Mouse (Mus musculus) urinary bladder, adult 18-20 months (tissue): ENCODE measurements around the gene Ttc39b.
"Not testable (repeated sequence)": the region's sequence is repeated elsewhere in the genome, so short reads cannot be mapped to it uniquely, and the experiment has no call there.

Source experiments
- DNase-seq, 2 experiments: peaks; one replicate each; pipeline ENCODE4 v3.0.0; 2022; ENCODE audit warnings: low spot score in 2 of 2, mixed read lengths in 2 of 2

Ttc39b gene

DNA sequence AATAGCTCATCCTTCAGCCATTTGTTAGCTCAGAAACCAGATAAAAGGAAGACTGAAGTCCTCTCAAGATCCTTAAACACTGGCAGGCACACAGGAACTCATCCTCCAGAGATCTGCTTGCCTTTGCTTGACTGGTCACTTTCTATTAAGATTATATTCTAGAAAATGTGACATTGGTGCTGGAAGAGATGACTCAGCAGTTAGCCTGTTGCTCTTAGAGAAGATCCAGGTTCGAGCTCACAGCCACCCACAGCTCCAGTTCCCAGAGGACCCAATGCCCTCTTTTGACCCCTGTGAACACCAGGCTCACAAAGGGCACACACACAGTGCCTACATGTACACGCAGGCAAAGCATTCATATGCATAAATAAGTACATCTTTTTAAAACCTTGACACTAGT is 49.8 kb downstream of the Ttc39b start:
- no peak for DNase-seq

DNA sequence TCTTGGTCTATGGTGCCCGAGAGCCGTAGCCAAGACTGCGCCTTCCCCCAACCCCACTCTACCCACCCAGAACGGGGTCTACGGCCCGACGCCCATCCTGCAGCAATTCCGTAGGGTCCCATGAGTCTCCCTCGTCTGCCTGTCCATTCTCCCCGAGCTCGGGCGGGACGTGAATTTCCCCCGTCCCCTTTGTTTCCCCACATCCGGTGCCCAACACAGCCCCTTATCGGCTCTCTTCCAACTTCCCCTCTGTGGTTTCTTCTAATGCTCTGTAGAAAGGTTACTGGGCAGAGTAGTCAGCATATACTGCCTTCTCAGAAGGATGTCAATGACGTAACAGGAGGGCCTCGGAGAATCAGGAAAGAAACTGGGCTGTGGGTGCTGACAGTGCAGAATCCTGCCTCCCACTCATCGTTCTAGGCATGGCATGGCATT is 50.4 kb downstream of the Ttc39b start:
- no peak for DNase-seq

DNA sequence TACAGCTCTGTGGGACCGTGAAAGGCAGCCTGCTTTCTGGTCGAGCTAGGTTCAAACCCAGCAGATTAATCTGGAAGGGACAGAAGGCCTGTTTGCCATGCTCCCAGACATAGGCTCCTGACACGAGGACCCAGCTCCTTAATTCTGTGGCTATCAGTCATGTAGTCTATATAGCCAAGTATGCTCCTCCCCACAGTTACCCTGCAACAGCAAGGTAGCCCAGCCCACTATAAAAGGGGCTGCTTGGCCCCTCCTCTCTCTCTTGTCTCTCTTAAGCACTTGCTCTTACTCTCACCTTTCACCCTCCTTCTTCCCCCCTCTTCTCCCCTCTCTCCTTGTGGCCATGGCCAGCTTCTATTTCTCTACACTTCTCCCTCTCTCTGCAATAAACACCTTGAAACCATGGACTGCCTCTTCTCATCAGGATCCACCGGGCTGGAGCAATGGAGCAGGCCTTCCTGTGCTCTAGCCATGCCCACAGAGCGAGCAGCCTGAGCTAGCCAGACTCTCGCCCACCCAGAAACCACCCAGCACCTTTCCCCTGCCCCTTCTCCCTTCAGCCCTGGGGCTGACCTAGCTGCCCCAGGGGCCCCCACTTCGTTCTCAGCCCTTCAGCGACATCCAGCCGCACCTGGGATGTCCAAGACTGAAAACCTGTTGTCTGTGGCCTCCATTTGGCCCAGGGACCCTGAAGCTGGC is 51.0 kb downstream of the Ttc39b start:
- DNase-seq = no peak

DNA sequence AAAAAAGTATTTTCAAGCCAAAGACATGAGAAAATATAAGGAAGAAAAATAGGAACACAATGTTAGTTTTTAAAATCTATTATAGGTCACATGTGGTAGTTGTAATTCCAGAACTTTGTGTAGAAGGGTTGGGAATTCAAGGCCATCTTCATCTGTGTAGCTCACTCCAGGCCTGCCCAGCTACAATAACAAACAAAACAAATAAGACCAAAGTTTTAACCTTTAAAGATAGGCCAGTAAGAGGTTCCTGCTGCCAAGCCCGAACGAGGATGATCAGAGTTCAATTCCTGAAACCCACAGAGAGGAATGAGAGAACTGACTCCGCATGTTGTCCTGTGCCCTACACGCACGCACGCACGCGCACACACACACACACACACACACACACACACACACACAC is 53.6 kb downstream of the Ttc39b start:
- DNase-seq = no peak

DNA sequence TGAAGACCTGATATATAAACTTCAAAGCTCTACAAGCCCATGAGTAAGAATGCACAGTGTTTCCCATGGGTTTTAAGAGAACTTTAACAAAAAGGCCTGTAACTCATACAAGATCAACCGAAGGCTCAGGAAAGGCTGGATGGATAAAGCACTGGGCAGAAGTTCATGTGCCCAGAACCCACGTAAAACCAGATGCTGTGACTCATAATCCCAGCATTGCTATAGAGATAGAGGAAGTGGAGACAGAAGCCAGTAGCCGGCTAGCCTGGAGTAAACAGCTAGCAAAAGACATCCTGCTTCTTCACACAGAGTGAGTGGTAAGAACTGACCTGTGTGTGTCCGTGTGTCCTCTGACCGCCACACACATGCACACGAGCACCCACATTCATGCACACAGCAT is 54.4 kb downstream of the Ttc39b start:
- no peak for DNase-seq

DNA sequence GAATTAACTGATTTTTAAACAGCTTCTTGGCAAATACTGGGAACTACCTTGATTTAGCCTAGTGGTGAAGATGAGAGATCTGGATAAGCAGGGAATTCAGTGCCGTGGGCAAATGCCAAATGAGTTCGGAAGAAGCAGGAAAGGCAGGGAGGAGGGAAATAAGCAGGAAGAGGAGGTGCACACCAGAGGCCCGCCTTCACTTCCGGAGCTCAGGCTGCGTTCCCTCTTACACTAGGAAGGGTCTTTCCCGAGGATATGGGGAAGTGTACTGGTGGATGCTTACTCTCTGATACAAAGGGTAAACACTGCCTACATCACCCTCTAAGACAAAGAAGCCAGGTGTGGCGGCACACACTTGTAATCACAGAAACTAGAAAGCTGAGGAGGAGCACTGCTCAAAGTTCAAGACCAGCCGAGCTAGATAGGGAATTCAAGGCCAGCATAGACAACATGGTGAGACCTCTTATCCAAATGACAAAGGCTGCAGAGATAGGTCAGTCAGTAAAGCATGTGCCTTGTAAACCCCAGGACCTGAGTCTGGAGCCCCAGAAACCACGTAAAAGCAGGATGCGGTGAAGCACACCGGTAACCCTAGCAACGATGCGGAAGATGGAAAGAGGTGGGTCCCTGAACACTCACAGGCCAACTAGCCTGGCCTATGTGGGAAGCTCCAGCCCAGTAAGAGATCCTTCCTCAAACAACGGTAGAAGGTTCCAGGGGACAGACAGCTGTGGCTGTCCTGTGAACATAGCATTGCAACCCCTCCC is 57.9 kb downstream of the Ttc39b start:
- DNase-seq = no peak

DNA sequence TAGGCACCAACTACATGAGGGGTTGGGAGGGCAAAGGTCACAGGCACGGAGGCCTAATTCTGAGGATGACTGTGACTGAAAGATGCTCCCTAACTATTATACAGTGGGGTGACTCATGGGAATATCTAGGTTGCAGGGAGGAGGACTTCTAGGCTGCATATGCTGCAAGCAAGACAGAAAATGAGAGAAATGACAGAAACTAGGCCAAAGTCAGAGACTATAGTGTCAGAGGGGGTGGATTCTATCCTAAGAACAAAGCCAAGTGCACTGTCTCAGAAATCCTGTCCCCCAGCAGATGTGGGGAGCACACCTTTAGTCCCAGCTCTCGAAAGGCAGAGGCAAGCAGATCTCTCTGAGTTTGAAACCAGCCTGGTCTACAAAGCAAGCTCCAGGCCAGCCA is 59.2 kb downstream of the Ttc39b start:
- no peak for DNase-seq

DNA sequence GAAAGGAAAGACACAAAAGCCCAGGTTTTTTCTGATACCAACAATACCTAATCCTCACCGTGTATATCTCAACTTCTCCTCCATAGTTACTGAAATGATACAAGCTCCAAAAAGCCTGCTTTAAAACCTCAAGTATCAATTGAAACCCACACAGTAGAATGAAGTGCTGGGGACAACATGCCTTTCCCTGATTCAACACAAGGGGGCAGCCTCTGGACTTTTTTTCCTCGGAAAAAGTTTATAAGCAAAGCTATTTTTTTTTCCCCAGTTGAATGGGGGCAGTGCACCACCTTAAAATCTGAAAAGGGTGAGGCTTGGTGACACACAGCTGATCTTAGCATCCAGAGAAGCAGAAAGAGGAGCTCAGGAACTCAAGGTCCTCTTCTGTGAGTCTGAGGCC is 62.1 kb downstream of the Ttc39b start:
- peak in 1 of 2 experiments; percentile 18 for DNase-seq

DNA sequence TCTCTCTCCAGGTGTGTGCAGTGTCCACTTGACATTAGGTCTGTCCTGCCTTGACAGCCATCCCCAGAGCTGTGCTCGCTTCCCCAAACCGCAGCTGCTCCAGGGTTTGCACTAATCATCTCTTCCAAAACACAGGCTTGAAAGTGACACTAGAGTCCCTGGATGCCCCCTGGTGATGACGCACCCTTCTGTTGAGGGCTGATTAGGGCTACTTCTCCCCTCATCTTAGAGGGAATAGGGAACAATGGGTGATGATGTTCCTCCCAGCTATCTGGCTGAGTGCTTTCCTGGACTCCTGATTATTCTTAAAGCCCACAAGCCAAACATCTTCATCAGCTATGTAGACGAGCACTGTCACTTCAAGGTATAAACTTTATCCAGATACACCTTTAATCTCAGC is 64.4 kb downstream of the Ttc39b start:
- DNase-seq = no peak

DNA sequence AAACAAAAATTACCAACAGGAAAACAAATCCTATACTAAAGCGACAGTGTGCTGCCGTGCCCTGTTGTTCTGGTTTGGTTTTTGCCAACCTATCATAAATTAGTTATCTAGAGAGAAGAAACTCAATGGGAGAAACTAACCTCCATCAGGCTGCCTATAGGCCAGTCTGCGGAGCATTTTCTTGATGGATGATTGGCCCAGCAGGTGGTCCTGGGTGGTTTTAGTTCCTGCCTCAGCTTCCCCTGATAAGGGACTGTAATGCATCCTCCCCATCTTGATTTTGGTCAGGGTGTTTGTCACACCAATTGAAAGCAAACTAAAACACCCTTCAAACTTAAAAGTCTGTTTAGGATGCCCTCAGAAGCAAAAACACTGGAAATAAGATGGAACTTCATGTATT is 65.8 kb downstream of the Ttc39b start:
- DNase-seq = no peak

DNA sequence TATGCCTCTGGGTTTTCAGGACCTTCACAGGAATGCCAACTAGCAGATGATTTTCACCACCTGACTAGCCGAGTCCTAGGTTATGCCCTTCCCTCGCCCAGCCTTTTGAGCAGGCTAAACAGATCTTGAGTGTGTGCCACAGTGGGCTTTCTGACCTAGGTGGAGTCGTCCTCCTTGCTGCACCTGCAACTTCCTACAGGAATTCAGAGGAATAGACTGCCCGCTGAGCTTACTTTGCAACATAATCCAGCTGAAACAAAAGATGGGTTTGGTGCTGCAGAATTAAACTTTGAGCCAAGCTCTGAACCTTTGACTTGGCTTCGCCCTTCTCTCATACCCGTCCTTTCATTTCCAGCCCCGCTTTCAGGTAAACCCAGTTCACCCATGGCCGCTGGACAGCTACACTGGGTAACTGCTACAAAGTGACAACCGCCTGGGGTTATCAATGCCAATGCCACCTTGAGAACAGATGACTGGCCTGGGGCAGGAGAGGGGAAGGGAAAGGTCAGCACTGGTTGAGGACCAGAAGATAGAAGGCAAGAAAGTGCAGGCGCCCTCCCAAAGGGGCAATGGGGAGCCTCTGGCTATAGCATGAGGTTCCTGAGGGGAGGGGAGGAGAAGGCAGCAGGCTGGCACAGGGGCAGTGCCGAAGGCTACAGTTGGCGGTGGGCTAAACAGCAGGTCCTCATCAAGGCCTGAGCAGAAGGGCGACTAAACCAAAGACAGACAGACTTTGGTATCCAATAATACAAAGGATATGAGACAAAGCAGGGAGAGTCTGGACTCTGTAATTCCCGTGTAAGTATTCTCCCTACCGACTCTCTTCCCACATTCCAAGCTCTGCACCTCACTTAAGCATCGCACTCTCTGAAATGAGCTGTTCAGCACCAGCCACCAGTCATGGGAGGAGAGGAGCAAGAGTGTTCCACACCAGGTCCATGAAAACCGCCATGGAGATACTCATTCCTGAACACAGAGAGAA is 66.5 kb downstream of the Ttc39b start:
- no peak for DNase-seq

DNA sequence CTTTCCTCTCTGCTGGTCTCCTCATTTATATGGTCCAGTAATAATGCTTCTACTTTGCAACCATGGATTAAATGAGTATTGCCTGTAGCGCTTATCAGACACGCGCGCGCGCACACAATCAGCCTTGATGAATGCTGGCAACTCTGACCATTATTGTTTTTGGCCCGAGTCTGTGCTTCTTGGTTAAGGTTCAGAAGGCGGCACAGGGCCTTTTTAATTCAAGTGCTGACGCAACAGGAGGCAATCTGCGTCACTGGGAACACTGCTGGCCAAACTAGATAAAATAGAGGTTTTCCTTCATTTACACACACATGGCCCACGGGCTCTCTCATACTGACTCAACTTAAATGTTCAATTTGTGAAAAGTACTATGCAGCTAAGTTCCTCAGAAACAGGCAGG is 67.3 kb downstream of the Ttc39b start:
- DNase-seq = no peak

DNA sequence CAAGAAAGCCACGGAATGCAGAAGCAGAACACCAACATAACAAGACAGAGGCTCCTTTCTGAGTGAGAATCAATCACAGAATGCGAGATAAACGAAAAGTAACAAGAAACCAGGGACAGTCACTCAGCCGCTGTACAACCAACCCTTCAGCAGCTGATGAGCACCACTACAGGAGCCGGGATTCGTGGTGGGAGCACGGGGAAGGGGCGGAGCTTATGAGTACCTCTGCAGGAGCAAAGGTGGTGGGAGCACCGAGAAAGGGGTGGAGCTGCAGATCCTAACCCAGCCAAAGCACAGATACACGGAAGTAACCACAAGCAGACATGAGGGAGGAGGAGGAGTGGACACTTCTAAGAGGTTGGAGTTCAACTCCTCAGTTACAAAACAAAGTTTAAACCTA is 69.1 kb downstream of the Ttc39b start:
- no peak for DNase-seq

DNA sequence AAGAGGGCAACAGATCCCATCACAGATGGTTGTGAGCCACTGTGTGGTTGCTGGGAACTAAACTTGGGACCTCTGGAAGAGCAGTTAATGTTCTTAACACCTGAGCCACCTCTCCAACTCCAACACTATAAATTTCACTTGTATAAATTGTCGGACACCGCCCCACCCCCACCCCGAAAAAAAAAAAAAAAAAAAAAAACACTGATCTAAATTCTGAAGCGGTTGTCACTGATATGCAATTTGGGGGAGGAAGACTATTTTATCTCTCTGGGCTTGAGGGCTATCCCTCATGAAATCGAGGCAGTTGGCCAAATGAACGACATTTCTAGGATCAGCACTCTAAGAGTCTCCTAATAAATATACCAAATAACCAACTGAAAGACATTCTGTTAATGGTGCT is 70.4 kb downstream of the Ttc39b start:
- DNase-seq = no peak

DNA sequence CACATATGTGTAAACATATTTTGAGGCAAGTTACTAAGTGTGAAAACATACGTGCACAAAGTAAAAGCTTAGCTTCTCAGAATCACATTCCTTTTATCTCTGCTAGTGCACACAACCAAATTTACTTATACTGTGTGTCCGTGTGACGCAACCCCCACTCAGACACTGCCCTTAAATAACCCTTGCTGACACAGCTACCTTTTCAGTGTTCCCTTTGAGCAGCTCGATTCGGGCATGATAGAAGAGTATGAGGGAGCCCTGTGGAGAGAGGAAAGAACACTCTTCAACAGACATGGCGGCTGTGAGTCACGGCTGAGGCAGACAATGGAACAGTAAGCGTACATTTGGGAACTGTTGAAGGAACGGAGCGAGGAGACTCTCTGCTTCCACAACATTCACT is 80.3 kb downstream of the Ttc39b start:
- DNase-seq = no peak

DNA sequence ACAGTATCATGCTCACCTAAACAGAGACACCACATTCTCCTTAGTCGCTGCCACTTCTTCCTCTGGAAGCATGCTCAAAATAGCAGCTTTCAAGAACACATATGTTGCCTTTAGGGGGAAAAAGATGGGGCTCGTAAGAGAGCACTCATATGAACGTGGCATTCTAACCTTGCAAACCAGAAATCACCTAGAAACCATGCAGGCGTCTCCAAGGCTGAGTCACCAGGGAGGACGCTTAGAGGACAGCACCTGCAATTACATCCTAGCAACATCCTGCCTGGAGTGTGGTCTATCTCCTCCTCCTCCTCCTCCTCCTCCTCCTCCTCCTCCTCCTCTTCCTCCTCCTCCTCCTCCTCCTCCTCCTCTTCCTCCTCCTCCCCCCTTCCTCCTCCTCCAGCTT is 82.4 kb downstream of the Ttc39b start:
- DNase-seq = no peak

DNA sequence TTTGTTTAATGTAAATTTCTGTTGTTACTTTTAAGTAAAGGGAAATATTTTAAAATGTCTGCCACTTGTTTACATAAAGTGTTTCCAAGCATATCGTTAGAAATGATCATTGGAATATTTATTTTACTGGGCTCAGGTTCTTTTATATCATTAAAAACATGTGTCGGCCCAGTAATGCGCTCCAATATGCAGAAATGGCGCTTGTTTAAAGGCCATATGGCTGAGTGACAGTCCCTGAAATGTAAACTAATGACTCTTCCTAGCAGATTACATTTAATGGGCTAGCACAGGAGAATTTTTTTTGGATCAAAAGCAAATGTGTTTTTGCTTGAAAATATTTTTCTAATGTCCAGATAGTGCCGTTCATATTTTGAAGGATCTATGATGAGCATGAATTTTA is 86.4 kb downstream of the Ttc39b start:
- no peak for DNase-seq

DNA sequence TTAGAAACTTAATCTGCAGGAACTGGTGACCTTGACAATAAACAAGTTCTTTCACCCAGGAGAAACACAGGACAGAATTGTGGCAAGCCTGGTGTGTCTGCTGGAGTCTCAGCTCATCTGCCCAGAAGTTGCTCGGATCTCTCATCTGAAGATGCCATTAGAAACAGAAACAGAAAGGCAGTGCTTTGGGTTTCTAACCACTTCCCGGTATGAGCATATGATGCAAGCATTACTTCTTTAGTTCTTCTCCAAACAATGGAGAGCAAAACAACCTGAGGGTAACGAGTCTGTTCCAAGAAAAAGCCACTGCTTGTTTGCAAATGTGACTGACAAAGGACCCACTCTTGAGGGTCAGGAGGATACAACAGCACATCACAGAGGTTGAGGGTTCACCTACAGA is 88.8 kb downstream of the Ttc39b start:
- not testable (repeated sequence) for DNase-seq

DNA sequence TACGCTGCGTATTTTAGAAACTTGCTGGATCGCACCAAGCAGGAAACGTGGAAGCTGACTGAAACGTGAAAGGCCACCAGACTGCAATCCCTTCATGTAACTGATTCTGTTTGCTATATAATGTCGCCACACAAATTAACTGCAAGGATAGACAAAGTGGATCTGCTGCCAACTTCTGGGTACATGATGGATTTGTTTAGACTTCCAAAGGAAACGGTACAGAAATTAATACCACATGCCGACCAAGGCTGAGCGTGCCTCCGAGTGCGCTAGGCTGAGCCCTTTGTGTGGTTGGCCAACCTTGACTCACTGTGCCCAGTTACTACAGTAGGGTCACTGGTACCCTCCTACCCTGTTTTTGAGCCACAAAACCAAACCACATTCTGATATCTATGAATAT is 89.3 kb downstream of the Ttc39b start:
- DNase-seq = no peak

DNA sequence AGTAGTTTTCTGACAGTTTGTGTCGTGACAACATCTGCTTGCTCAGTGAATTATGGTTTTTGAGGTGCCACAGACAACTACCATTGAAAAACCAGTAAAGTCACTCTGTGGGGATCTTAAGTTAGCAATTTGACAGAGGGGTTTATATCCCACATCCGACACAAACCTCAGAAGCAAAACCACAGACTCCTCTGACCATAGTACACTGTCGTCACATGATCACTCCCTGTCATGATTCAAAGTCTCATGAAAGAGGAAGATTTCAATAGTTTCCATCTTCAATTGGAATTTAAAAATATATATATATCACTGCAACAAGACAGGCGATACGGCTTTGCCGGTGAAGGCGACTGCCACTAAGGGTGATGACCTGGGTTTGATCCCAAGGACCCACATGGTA is 89.9 kb downstream of the Ttc39b start:
- DNase-seq = no peak

DNA sequence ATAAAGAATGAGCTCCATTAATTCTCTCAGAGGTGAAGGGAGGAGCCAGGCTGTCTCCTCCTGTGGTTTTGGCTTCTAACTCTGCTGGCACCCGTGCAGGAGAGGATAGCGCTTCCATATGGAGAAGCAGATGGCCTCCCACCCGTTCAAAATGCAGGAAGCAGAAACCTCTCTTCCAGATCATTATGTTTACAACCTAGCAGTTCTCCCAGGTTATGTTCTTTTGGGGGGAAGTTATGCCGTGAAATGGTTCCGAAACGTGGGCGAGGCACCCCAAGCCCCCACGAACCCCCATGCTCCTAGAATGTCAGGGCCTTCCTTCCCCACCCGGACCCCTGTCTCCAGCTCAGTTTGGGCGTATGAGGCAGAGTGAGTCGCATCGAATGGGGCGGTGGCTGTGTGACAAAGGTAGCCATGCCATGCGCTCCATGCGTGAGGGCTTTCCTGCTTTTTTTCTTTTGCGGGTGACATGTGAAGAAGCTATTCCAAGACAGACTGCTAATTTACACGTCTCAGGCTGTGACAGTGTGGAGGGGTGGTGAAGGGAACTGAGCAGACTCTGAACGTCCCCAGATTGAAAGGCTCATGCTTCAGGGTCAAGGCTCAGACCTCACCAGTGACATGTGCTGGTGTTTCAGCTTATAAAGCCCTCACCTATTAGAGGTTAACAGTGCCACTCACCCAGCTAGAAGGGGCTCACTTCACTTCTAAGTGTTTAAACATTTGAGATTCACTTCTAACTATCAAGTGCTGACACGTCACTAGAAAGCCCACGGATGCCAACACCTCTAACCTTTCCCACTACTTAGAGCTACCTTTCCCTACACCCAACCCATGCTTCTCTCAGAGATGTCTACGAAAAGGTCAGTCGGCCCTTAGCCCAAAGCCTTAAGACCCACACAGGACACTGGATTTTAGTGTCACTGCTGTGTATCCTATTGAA is 90.6 kb downstream of the Ttc39b start:
- DNase-seq = no peak
